Mouse (Mus musculus): ENCODE measurements around the gene Tstd2. TPM values are rescaled to one million over a fixed set of nuclear protein-coding genes. Genes with fewer than 3 reads are reported as not detected.

Gene Tstd2
- polyA plus RNA-seq (2015; fragmentation: Nextera tagmentation; extraction: Ambion mirVana), result 17.8 and 21.5 TPM in 2 replicates

DNA sequence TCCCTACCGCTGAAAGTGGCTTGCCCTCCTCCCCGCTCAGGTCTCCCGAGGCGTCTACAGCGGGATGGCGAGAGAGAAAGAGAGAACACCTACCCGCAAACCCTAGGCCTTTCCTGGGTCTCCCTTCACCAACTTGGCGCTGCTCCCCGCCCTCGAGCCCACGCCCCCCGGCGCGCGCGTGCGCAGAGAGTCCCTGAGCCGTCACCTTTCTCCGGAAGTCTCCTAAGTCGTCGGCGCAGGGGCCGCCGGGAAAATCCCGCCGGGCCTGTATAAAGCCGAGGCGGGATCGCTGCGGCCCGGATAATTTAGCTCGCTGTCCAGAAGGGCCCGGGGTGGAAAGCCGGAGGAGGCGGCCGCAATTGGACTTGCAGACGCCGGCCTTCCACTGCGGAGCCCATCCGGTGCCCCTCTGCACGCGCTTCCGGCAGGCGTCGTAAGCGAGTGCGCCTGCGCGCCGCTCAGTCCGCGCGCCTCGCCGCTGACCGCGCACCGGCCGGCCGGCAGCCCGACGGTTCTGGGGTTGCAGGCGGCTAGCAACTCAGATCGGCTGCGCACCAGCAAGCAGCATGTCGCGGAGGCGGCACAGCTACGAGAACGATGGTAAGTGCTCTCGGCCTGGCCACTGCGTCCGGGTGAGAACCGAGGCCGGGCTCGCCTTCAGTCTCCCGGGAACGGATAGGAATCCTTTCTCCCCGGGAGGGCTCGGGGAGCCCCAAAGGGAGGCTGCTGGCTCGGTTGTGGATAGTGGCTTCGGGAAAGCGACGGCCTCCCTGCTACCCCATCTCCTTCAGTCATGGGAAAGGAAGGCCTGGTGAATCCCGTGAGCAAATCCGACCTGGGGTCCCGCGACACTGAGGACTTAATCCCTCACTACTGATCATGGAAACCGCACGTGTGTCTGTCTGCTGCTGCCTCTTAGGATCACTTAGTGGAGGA lies at the start of gene Tstd2, which contains the start of gene Ncbp1:
Tstd2 (minus strand) TSS at position 408 of the 936 bp plus-strand sequence.
Ncbp1 (plus strand) TSS at position 327 of the 936 bp plus-strand sequence.

Other genes starting within 250 kb of the Tstd2 start
- gene Ccdc180, start 248.4 kb downstream of the Tstd2 start, polyA plus RNA-seq (2015; fragmentation: Nextera tagmentation; extraction: Ambion mirVana), result 0.04 and 0.10 TPM in 2 replicates
- 17.2 and 19.2 TPM in 2 replicates for gene Tdrd7, start 173.4 kb downstream of the Tstd2 start, polyA plus RNA-seq (2015; fragmentation: Nextera tagmentation; extraction: Ambion mirVana)
- 6.6 and 7.1 TPM in 2 replicates for gene Tmod1, start 99.8 kb downstream of the Tstd2 start, polyA plus RNA-seq (2015; fragmentation: Nextera tagmentation; extraction: Ambion mirVana)
- gene Ncbp1, start 81 bp downstream of the Tstd2 start, polyA plus RNA-seq (2015; fragmentation: Nextera tagmentation; extraction: Ambion mirVana), result 22.1 and 26.3 TPM in 2 replicates
- gene Xpa, start 57.6 kb upstream of the Tstd2 start, polyA plus RNA-seq (2015; fragmentation: Nextera tagmentation; extraction: Ambion mirVana), result 26.6 and 28.4 TPM in 2 replicates
- gene Foxe1, start 204.9 kb upstream of the Tstd2 start, polyA plus RNA-seq (2015; fragmentation: Nextera tagmentation; extraction: Ambion mirVana), result not detected in 2 replicates